Mouse (Mus musculus) stomach, postnatal 0 days (tissue): ENCODE data around the gene Tex9. TPM values are rescaled to one million over a fixed set of nuclear protein-coding genes. Genes with fewer than 3 reads are reported as not detected.

ENCODE experiments used
- ATAC-seq: fragments of 200-750 bp; cut with Nextera tagmentation; 2 replicates; pipeline ENCODE4 v1.8.0; 2017; ENCODE audit not compliant: low FRiP score, low TSS enrichment
- DNase-seq: peaks from one replicate; pipeline ENCODE4 v3.0.0-alpha.2; 2016; ENCODE audit warnings: low spot score
- H3K27ac ChIP-seq: fragments of 300-500 bp; sonication (generic); replicated peaks from 2 replicates; pipeline ENCODE4 v1.5.1; 2014; ENCODE audit warnings: mild to moderate bottlenecking, control low read depth
- H3K27me3 ChIP-seq: fragments of 300-500 bp; sonication (generic); 2 replicates; pipeline ENCODE4 v1.6.1; 2014; ENCODE audit warnings: low read length; ENCODE audit not compliant: control insufficient read depth, insufficient read depth
- H3K36me3 ChIP-seq: fragments of 300-500 bp; sonication (generic); 2 replicates; pipeline ENCODE4 v1.6.1; 2014; ENCODE audit warnings: low read length, mixed read lengths; ENCODE audit not compliant: control insufficient read depth, insufficient read depth
- H3K4me1 ChIP-seq: fragments of 300-500 bp; sonication (generic); replicated peaks from 2 replicates; pipeline ENCODE4 v1.6.1; 2014; ENCODE audit warnings: antibody characterized with exemption; ENCODE audit not compliant: control insufficient read depth, insufficient read depth
- H3K4me2 ChIP-seq: fragments of 300-500 bp; sonication (generic); replicated peaks from 2 replicates; pipeline ENCODE4 v1.6.1; 2014; ENCODE audit warnings: low read depth, mild to moderate bottlenecking, control low read depth, moderate library complexity
- H3K4me3 ChIP-seq: fragments of 300-500 bp; sonication (generic); 2 replicates; pipeline ENCODE4 v1.5.1; 2014; ENCODE audit warnings: low read depth, low read length, control low read depth
- H3K9ac ChIP-seq: fragments of 300-500 bp; sonication (generic); 2 replicates; pipeline ENCODE4 v1.6.1; 2014; ENCODE audit warnings: mild to moderate bottlenecking, low read length, control low read depth, mixed read lengths
- H3K9me3 ChIP-seq: fragments of 300-500 bp; sonication (generic); 2 replicates; pipeline ENCODE4 v1.6.1; 2016; ENCODE audit warnings: low read length; ENCODE audit not compliant: control insufficient read depth
- CTCF ChIP-seq: IDR thresholded peaks from 2 replicates; pipeline ENCODE4 v1.5.1; 2016; ENCODE audit warnings: antibody characterized with exemption, low read depth, mild to moderate bottlenecking, moderate library complexity
- EP300 ChIP-seq: optimal IDR thresholded peaks from 2 replicates; pipeline ENCODE3; 2016; ENCODE audit warnings: antibody characterized with exemption
- WGBS: fragments of 180-500 bp; shearing (Covaris S2); extraction: QIAGEN DNeasy Blood & Tissue Kit; methylation state at CpG from one replicate; pipeline ENCODE4 v1.1.7; 2014; 5-methylcytosine and 5-hydroxymethylcytosine counted together
- polyA plus RNA-seq: library from polyadenylated mRNA; unstranded; fragments of >200 nt; fragmentation: Nextera tagmentation; extraction: Ambion mirVana; gene quantifications from 2 replicates; pipeline ENCODE4 v1.2.1, GENCODE M21; 2015

Gene Tex9
- polyA plus RNA-seq: 9.6 and 10.8 TPM in 2 replicates

DNA sequence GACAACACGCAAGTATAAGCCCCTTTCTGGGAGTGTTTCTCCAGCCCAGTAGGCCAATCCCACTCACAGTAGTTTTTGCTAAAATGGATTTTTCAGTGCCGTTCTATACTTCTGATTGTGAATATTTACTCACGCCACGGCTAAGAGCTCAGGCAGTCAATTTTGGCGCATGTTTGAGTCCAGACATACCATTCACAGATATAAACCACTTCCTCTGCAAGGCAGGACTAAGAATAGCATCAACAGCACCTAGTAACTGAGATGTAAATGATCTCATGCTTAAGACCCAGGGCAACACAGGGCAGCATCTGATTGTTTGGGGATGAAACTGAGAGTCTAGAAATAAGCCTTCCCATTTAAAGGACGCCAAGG is at the start of gene Tex9:
Gene Tex9, minus strand, starts transcription at position 19 of the 372 bp plus-strand sequence.
- H3K4me1 ChIP-seq: 0 out of 2 replicates have a peak, but pooled peaks cover 2% of the 10 kb centered on the region
- no peak for DNase-seq
- H3K4me2 ChIP-seq: peak within 1 kb of the TSS; percentile 63
- H3K9ac ChIP-seq: peak within 1 kb of the TSS; percentile 71
- WGBS: 7% methylated on average over 6 of the region's 6 CpGs
- no peaks in the 10 kb centered on the region for H3K9me3 ChIP-seq
- no peaks in the 10 kb centered on the region for H3K36me3 ChIP-seq
- TF ChIP-seq CTCF (no peak), EP300 (no peak)
- H3K4me3 ChIP-seq: peak within 1 kb of the TSS; percentile 67
- ATAC-seq: peak; percentile 44; the same call in 1 of the 2 replicates
- peak within 1 kb of the TSS; percentile 74 for H3K27ac ChIP-seq
- no peaks in the 10 kb centered on the region for H3K27me3 ChIP-seq

DNA sequence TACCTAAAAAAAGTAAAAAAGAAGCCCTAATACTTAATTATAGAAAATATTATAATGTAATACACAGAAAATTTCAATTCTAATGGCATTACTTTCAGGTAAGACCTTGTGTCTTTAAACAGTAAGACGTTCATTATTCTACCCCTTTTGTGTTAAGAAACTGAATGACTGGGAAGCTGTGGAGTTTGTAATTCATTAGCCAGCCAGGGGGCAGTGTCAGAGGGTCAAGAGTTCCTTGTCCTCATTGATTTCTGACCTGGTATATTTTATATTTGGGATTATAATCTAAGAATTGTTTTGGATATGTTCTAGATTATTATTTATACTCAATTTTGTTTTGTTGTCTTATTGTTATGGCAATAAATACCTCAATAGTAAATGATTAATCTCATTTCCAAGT is 45.1 kb upstream of the Tex9 start:
- TF ChIP-seq CTCF: peak; percentile 37
- no peak for TF ChIP-seq EP300
- DNase-seq: no peak
- Histone ChIP-seq H3K27me3 (no peaks in the 10 kb centered on the region), H3K4me3 (no peak overlapping the region), H3K36me3 (no peaks in the 10 kb centered on the region), H3K4me1 (no peaks in the 10 kb centered on the region; the same call in 1 of the 2 replicates), H3K4me2 (no peak overlapping the region), H3K27ac (no peak overlapping the region), H3K9me3 (no peaks in the 10 kb centered on the region), H3K9ac (no peak overlapping the region)
- WGBS: 45% methylated on average over 1 of the region's 1 CpGs
- ATAC-seq: no peak

GRCm38 (mm10) chr9:72535394-72535793 is 43.4 kb upstream of the Tex9 start:
- Histone ChIP-seq H3K36me3 (no peaks in the 10 kb centered on the region), H3K4me1 (peaks cover 3% of the 10 kb centered on the region), H3K27me3 (no peaks in the 10 kb centered on the region), H3K9me3 (no peaks in the 10 kb centered on the region), H3K4me3 (no peak overlapping the region), H3K9ac (no peak overlapping the region), H3K4me2 (no peak overlapping the region), H3K27ac (no peak overlapping the region)
- DNase-seq: no peak
- no peak for ATAC-seq
- TF ChIP-seq EP300 (no peak), CTCF (no peak)
- WGBS: 56% methylated on average over 3 of the region's 3 CpGs

DNA sequence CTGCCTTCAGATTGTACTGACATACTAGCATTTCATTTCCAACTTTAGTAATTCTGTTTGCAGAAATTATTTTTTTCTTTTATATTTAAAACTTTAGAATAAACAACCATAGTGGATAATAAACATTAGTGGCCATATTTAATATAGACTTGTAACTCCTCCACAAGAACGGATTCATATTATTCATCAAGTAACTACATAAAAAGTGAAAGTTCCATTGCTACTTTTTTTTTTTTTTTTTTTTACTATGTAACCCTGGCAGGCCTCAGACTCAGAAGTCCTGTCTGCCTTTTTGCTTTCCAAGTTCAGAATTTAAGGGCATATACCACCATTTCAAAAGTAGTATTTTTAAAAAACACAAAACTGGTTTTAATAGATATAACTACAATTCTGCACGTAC is 43.0 kb upstream of the Tex9 start:
- 52% methylated on average over 2 of the region's 2 CpGs for WGBS
- Histone ChIP-seq H3K9ac (no peak overlapping the region), H3K27me3 (no peaks in the 10 kb centered on the region), H3K9me3 (no peaks in the 10 kb centered on the region), H3K36me3 (no peaks in the 10 kb centered on the region), H3K4me2 (no peak overlapping the region), H3K4me3 (no peak overlapping the region), H3K4me1 (peaks cover 3% of the 10 kb centered on the region), H3K27ac (no peak overlapping the region)
- ATAC-seq (no peak), DNase-seq (no peak)
- TF ChIP-seq EP300 (no peak), CTCF (no peak)

DNA sequence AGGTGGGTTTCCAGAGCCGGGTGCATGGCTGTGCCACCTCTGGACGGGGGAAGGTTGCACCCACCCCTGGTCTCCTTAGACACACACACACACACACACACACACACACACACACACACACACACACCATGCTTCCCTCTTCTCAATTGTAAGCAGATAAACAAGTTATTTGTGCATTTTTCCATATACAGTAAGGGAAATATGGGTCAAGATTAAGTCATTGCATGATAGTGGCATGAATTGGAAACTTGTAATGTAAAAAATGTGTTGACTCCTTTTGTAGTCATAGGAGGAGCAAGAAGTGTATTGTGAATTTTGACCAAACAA is 41.0 kb upstream of the Tex9 start:
- Histone ChIP-seq H3K9ac (peak overlapping the region; percentile 99), H3K27me3 (no peaks in the 10 kb centered on the region), H3K9me3 (no peaks in the 10 kb centered on the region), H3K36me3 (no peaks in the 10 kb centered on the region), H3K27ac (peak overlapping the region; percentile 100), H3K4me2 (peak overlapping the region; percentile 83), H3K4me1 (peaks cover 3% of the 10 kb centered on the region), H3K4me3 (peak overlapping the region; percentile 99)
- WGBS: no CpG with 5 or more reads among the region's 2 CpGs
- TF ChIP-seq EP300 (no peak), CTCF (no peak)
- DNase-seq (no peak), ATAC-seq (no peak)

- no peaks in the 10 kb centered on the region for H3K9me3 ChIP-seq
- peak overlapping the region; percentile 99 for H3K4me3 ChIP-seq
- ATAC-seq: peak; percentile 18
- H3K27me3 ChIP-seq: no peaks in the 10 kb centered on the region
- WGBS: 2% methylated on average over 22 of the region's 55 CpGs
- H3K27ac ChIP-seq: peak overlapping the region; percentile 100
- peak overlapping the region; percentile 99 for H3K9ac ChIP-seq
- no peaks in the 10 kb centered on the region for H3K36me3 ChIP-seq
- peak overlapping the region; percentile 83 for H3K4me2 ChIP-seq
- peaks cover 3% of the 10 kb centered on the region for H3K4me1 ChIP-seq
- peak; percentile 60 for DNase-seq
- TF ChIP-seq EP300: no peak
- no peak for TF ChIP-seq CTCF
Measured at GRCm38 (mm10) chr9:72532381-72533088, 40.5 kb upstream of the Tex9 start.
